Mouse (Mus musculus): Measurements from ENCODE around the gene Ddi2.

Ddi2 gene

GRCm38 (mm10) chr4:141741856-141742255 is 18.6 kb upstream of the Ddi2 start:
- DNase-seq (ENCODE audit: low spot score) = no peak

DNA sequence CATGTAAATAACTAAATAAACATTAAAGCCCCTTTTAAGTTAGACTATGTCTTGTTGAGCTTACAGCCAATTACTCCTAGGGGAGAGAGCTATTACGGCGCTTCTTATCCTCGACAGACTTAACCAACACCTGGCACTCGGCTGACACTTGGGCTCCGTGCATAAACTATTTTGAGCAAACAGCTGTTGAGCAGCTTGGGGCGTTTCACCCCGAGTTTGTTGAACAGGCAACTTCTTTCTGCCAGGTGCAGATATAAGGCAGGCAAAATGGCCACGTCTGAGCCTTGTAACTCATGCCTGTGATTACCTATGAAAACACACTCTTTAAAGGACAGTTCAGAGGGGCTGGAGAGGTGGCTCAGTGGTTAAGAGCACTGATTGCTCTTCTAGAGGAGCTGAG is 14.8 kb upstream of the Ddi2 start:
- DNase-seq (ENCODE audit: low spot score) = no peak

- DNase-seq (ENCODE audit: low spot score) = no peak
These were observed 13.6 kb upstream of the Ddi2 start for GRCm38 (mm10) chr4:141736856-141737255.

- DNase-seq (ENCODE audit: low spot score) = no peak
These were observed 12.0 kb upstream of the Ddi2 start for GRCm38 (mm10) chr4:141735206-141735560.

DNA sequence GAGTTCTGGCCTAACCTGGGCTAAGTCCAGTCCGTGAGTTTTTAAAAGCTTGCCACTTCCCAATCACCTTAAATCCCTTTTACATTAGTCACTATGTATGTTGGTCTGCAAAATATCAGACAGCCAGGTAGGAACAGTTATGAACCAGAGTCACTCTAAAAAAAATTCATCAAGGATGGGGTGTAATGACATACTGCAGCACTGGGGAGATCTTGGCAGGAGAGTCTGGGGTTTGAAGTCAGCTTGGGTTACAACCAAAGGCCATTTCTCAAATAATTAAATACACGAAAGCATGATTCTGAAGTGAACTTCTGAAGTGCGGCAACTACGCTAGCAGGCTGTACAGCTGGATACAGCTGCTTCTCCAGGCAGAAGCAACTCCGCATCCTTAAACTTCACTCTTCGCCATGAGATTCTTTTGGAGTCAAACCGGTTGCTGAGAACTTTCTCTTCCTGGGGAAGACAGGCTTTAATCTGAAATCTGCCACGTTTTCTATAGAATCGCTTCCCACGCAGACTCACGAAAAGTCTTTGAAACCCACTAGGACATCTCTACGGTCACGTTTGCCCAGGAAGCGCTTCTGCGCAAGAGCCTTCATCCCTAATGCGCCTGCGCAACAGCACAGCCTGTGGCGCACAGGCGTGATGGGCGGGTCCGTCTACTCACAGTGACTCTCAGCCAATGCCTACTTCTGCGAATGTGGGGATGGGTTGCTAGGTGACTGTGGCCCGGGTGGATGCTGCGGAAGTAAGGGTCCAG is 11.4 kb upstream of the Ddi2 start:
- peak; percentile 93 for DNase-seq (ENCODE audit: low spot score)

GRCm38 (mm10) chr4:141731766-141732165 is 8.5 kb upstream of the Ddi2 start:
- no peak for DNase-seq (ENCODE audit: low spot score)

- DNase-seq (ENCODE audit: low spot score) = no peak
These were observed 7.2 kb upstream of the Ddi2 start for GRCm38 (mm10) chr4:141730401-141730800.

DNA sequence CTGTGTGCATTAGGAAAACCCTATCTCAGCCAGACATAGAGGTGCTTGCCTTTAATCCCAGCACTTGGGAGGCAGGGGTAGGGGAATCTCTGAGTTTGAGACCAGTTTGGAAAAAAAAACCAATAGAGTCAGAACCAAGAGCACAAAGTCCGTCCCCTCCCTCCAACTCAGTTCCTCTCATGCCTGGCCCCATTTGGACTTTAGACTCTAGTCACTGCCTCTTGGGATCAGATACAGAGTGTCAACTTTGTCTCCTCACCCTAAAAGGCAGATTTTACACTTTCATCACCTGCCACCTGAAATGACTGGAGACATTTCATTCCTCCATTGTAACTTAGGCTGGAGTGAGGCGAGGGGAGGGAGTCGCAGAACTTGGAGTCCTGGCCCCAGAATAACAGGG is 6.0 kb upstream of the Ddi2 start:
- no peak for DNase-seq (ENCODE audit: low spot score)

DNA sequence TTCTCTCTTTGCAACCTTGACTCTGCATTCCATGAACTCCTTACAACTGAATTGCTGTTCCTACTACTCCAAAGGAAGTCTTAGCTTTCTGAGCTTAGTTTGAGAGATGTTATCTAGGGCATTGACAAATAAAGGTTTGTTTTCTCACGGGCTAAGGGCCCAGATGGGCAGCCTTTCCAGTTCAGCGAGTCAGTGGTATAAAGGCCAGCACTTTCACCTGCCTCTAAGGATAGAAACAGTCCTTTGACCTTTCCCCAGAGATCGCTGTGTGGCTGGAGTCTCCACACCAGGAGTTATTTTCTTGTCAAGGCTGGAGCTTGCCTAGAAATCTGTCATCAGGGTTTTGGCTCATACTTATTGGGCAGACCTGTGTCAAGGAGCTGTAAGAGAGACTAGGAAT is 2.5 kb upstream of the Ddi2 start:
- no peak for DNase-seq (ENCODE audit: low spot score)

GRCm38 (mm10) chr4:141725277-141725676 is 2.1 kb upstream of the Ddi2 start:
- DNase-seq (ENCODE audit: low spot score) = no peak

DNA sequence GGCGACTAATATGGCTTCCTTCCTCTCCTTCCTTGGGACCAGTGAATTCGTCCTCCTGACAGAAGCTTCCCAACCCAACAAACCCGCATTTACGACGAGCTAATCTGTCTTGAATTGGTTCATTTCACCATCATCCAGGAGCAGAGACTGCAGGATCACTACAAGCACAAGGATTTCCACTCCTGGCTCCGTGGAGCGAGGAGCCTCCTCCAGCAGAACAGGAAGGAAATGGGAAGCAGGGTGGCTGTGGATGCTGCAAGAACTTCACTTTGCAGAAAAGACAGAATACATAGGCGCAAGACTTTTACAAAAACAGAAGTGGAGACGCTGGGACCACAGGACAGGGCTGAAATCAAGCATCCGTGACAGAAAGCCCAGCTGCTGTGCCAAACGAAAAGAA is 1.4 kb upstream of the Ddi2 start:
- DNase-seq (ENCODE audit: low spot score) = no peak

GRCm38 (mm10) chr4:141723673-141724068 is 452 bp upstream of the Ddi2 start:
- DNase-seq (ENCODE audit: low spot score) = no peak

- no peak for DNase-seq (ENCODE audit: low spot score)
These were observed 1.3 kb downstream of the Ddi2 start for GRCm38 (mm10) chr4:141721961-141722360.

DNA sequence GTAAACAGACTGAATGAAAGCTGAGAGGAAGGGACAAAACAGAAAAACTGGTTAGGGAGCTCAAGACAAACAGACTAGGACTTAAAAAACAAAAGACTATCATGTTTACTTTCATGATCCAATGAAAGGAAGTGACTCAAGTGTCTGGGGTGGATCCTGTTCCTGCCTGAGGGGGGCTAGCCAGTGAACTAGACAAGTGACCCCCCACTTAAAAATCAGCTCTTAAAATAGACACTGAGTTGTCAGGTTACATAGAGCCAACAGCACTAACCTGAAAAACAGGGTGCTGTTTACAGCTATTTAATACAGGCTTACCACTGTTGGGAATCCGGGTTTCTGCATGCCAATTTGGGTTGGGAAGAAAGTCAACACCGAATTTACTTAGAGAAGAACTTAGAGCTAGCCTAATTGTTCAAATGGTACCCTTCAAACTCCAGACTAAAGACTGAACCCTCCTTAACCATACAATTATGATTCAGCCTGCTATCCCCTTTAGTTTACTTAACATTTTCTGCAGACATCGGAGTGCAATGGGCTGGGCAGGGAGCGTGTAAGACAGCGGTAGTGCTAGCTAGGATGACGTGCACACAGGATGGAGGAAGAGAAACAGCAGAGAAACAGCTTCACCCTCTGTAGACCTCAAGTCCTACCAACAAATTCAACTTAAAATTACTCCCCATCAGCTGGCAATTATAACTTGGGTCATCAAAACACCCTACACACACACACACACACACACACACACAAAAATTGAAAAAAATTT is 2.3 kb downstream of the Ddi2 start:
- DNase-seq (ENCODE audit: low spot score) = no peak

GRCm38 (mm10) chr4:141719304-141719703 is 3.9 kb downstream of the Ddi2 start:
- DNase-seq (ENCODE audit: low spot score) = no peak

GRCm38 (mm10) chr4:141717633-141718032 is 5.6 kb downstream of the Ddi2 start:
- no peak for DNase-seq (ENCODE audit: low spot score)

GRCm38 (mm10) chr4:141715027-141715426 is 8.2 kb downstream of the Ddi2 start:
- DNase-seq (ENCODE audit: low spot score) = no peak

DNA sequence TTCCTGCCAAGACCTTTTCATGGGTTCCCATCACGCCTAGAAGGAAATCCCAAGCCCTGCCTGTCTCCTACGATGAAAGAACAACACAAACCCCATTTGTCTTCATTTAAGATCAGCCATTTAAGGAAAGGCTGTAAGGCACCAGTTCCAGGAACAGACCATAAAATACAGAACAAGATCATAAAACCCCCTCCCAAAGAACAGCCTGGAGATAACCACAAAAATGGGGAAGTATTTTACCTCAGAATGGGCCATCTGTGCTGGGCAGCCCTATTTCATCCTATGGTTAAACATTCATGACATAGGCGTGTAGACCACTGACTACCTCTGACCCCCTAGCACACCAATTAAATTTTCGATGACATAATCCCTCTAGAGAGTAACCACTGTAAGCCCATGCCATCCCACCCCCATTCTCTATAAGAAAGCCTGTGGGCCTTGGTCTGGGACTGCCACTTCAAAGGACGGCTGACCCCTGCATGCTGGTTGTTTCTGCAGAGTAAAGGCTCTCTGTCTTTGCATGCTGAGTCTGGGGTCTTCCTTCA is 9.5 kb downstream of the Ddi2 start:
- no peak for DNase-seq (ENCODE audit: low spot score)

DNA sequence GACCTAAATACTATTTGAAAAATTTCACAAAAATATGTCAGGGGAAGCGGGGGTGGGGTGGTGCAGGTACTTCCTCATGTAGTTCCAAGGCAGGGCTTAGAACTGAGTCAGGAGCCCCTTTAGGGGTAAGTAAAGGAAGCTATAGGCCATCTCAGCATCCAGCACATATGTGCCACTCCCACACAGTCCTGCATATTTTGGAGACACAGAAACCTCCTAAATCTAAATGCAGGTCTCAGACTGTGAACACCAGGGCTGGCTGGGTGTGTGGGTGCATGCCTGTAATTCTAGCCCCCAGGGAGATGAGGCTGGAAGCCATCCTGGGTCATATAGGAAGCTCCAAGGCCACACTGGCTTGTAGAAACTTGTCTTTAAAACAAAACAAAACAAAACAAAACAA is 12.0 kb downstream of the Ddi2 start:
- DNase-seq (ENCODE audit: low spot score) = no peak

GRCm38 (mm10) chr4:141708971-141709370 is 14.2 kb downstream of the Ddi2 start:
- DNase-seq (ENCODE audit: low spot score) = no peak

- DNase-seq (ENCODE audit: low spot score) = no peak
These were observed 15.2 kb downstream of the Ddi2 start for GRCm38 (mm10) chr4:141708005-141708404.

DNA sequence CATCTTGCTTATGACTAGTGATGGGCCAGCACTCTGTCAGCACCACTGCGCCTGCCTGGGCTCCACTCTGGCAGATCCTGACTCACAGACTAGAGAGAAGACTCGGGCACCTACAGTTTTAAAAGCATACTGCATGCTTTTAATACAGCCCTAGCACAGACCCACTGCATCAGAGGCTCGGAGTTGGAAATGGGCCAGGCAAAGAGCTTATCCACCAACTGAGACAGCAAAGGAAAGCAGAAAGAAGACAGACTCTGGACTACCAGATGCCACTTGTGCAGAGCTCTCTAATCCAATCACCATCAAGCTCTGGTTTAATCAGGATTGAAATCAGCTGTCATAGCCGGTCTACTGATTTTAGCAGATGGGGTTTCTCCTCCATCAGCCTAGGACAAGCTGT is 17.9 kb downstream of the Ddi2 start:
- DNase-seq (ENCODE audit: low spot score) = no peak

GRCm38 (mm10) chr4:141704625-141705024 is 18.6 kb downstream of the Ddi2 start:
- DNase-seq (ENCODE audit: low spot score) = no peak
